Mouse (Mus musculus) layer of hippocampus, postnatal 10 days (tissue): ENCODE data around the gene Tmem132d. TPM values are rescaled to one million over a fixed set of nuclear protein-coding genes. Genes with fewer than 3 reads are reported as not detected.
"Not testable (repeated sequence)": the region's sequence is repeated elsewhere in the genome, so short reads cannot be mapped to it uniquely, and the experiment has no call there.

Experiments used
- DNase-seq, 2 experiments: peaks; one replicate each; pipeline ENCODE4 v3.0.0; 2021; ENCODE audit warnings: low spot score in 2 of 2
- total RNA-seq, 2 experiments: library from RNA; stranded (reverse); gene quantifications; 2 replicates each; pipeline ENCODE4 v1.2.3; 2021

The Tmem132d gene
- total RNA-seq, 2 experiments from 2014 or later, result 14.3 to 16.3 TPM

DNA sequence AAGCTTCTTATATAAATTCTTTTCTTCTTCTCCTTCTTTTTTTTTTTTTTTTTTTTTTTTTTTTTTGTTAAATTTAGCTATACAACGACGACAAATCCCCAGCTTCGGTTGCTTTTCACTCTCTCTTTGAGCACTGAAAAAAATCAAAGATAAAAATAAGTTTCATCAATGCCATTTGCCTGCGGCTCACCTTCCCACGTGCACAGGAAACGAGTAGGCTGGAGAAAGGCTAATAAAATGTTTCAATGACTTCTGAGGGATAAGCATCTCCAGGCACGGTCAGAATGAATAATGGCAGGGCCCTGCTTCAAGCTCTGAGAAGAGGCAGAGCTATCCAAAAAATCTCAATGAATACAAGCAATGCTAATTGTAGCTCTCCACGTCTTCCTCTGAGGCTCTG, 330.3 kb downstream of the Tmem132d start:
- no peak for DNase-seq

DNA sequence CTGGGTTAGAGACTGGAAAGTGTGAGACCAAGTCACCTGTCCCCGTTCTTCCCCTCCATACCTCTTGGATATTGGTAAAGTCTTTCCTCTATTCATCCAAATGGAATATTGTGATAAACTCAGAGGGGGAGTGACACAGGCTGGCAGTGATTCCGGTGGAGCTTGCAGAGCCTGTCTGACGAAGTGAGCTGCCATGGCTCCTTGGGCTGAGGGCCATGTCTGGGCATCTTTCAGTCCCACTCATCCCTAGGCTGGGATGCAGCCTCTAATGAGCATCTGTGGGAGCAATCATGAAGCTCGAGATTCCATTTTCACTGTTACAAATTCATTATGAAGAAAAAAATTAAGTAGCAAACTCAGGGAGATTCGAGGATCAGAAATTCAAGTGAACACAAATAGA, 332.5 kb downstream of the Tmem132d start:
- DNase-seq, result no peak

DNA sequence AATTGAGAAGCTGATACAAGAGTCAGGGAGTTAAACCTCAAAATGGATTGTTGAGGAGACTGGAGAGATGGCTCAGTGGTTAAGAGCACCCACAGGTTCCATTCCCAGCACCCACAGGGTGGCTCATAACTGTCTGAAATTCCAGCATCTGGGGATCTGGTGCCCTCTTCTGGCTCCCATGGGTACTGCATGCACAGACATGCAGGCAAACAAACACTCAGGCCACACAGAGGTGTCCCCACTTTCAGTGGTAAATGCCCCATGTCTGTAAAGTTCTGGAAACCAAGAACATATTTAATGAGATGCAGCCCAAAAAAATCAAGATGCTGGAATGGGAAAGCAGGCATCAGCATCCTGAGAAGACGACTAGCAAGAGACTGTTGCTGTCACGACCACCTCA, 333.4 kb downstream of the Tmem132d start:
- no peak for DNase-seq

- no peak for DNase-seq
Measured at GRCm38 (mm10) chr5:128090578-128090977, 342.3 kb downstream of the Tmem132d start.

DNA sequence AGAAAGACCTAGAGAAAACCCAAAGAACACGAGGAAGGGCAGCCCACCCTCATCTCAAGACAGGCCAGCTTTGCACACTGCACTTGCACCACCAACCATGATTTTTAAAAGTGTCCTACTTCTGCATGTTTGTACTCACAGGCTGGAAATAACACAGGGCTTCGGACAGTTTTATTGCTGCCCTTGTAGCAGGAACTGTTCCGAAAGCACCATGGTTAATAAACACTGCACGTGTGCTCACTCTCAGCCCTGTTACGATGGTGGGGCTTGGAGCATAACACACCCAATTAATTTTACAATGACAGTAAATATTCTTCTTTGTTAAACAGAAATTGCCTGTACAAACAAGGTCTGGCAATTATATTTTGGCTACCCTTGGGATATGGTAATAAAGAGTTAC, 357.4 kb downstream of the Tmem132d start:
- no peak for DNase-seq

- DNase-seq, result no peak
Measured at GRCm38 (mm10) chr5:128072616-128073015, 360.3 kb downstream of the Tmem132d start.

DNA sequence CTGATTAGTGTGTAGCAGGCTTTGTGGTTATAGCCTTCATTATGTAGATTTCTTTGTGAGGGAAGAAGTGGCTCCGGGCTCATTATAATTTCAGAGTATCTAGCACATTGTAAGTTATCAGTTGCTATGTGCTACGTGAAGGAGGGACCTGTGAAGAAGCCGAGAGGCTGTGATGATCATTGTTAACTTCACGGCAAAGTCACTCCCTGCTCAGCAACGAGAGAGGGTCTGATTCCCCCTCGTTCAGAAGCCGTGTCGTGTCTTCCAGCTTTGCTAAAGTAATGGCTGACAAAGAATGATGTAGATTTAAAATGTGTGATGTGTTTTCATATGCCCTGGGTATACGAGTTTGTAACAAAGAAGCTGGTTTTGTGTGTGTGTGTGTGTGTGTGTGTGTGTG, 391.1 kb downstream of the Tmem132d start:
- DNase-seq, result no peak

DNA sequence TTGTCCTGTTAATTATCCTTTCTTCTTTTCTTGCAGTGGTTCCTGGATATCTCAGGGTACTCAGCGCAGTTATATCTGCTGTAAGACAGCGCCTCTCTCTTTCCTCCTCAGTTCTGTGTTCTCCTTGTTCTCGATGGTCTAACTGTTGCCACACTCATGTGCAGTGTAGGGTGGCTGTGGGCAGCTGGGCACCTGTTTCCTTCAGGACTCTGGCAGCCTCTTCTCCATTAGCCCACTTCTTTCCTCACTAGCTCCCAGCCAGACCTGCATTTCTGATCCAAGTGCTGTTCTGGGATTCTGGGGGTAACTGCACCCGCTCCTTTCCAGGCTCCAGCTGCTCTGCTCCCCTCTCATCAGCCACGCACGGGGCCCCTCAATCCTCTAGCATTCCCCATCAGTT, 392.8 kb downstream of the Tmem132d start:
- DNase-seq, result no peak

DNA sequence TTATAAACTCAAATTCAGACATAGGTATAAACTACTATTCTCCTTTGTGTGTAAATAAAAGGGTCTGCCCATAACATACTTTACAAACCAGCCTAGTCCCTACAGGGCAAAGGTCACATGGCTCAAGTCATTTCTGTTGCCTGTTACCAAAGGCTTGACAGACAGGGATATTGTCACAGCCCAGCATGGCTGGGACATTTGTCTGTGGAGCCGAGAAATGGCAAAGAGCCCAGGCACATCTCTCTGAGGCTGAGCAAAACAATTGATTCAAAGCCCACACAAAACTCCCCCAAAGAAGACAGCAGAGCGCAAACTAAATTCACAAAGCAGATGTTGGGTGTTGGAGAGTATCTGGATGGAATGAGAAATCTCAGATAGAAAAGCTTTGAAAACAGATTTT, 405.8 kb downstream of the Tmem132d start:
- DNase-seq, result peak; percentile 27 to 39

- no peak for DNase-seq
Measured at GRCm38 (mm10) chr5:128004666-128005065, 428.2 kb downstream of the Tmem132d start.

- DNase-seq, result no peak
Measured at GRCm38 (mm10) chr5:127996526-127997245, 436.2 kb downstream of the Tmem132d start.

DNA sequence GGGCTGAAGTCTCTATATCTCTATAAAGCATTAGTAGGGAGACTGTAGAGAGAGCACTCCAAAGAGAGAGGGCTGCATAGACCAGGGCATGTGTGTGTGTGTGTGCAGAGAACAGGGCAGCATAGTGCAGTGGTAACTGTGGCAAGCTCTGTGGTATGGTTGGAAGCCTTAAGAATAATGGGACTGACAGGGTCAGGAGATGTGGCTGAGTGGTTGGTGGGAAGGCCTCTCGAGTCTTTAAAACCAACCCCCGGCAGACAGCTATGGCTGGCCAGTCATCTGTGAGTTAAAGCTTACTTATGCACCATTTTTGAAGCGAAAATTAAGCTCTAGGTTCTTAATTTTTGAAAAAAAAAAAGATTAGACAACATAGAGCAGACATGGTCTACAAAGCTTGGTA, 439.4 kb downstream of the Tmem132d start:
- no peak for DNase-seq

DNA sequence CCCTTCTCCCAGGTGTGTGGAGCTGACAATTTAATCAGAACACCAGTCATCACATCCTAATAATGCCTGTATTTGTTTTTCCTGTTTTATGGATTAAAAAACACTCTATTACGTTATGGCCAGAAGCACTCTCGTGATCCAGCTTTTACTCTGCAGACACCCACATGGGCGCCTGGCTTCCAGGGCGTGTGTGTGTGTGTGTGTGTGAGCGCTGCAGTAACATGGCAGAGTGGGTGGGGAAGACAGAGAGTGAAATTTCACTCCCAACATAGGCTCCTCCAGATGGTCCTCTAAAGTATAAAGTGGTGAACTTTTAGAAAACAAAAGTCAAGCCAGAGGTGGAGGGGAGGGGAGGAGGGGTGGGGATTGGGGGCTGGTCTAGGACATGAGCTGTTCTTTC, 442.1 kb downstream of the Tmem132d start:
- DNase-seq, result no peak

- not testable (repeated sequence) for DNase-seq
Measured at GRCm38 (mm10) chr5:127980003-127980358, 452.9 kb downstream of the Tmem132d start.

- no peak for DNase-seq
Measured at GRCm38 (mm10) chr5:127979329-127980002, 453.4 kb downstream of the Tmem132d start.

DNA sequence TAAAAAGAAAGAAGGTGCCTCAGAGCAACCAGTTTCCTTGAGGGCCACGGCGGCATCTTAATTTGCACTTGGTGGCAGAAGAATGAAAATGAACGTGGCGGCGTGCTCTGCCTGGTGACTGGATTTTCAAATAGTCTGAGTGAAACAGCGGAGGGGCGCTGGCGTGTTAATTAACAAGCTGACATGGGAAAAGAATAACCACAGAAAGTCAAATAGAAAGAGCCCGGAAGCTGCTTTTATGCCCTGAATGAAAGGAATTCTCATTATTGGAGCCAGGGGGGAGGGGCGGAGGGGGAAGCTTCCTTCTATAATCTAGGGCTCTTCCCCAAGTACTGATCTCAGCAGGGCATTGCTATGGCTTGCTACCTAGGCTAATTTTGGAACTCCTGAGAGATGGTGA, 456.2 kb downstream of the Tmem132d start:
- DNase-seq, result peak; percentile 17 to 37

DNA sequence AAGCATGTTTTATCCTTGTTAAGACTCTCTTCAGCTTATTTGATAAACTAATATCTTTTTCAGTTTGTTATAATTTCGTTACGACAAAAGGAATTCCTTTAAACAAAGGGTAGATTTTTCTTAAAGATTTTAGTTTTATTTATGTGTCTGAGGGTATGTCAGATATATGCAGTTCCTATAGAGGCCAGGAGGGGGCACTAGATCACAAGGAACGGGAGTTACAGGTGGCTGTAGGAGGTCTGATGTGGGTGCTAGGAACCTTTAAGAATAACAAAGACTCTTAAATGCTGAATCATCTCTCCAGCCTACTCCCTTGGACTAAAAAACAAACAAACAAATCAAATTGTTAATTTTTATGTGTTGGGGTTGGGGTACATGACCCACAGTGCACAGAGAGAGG, 467.2 kb downstream of the Tmem132d start:
- no peak for DNase-seq

DNA sequence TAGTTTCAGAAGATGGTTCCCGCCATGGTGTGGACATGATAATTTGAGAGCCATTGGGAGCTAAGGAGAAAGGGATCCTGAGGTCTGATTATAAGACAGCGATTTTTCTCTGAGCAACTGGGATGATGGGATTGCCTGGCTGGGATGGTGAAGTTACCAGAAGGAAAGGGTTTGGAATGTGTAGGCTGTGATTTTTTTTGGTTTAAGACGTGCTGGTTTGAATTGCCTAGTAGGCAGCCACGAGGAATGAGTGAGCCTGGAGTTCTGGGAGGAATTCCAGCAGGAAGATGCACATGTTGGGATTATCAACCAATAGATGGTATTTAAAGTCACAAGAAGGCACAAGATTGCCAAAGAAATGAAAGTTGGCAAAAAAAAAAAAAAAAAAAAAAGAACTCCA, 470.2 kb downstream of the Tmem132d start:
- no peak for DNase-seq

GRCm38 (mm10) chr5:127956511-127957097, 476.3 kb downstream of the Tmem132d start:
- peak; percentile 19 to 41 for DNase-seq

DNA sequence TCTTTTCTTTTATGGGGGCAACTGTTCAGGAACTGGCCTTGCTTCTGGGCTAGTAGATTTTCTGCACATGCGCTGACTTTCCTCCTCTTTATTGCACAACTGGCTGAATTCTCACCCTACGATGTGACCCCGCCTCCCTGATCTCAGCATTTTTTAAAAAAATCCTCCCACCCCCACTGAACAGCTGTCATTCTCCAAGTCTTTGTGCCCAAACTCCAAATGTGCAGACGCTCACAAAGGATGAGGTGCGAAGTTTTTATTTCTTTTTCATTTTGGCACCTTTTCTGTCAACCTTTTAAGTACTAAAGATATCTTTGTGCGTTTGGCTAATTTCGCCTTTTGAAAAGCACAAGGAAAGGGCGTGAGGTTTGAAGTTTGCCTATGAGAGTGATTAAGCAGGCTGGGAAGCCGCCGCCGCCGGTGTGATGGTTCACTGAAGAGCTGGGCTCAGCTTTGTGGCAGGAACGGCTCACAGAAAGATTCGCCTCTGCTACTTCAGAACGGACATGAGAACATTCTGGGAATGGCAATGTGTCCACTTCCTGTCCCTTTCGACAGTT, 478.6 kb downstream of the Tmem132d start:
- no peak for DNase-seq

GRCm38 (mm10) chr5:127952800-127953199, 480.1 kb downstream of the Tmem132d start:
- no peak for DNase-seq

DNA sequence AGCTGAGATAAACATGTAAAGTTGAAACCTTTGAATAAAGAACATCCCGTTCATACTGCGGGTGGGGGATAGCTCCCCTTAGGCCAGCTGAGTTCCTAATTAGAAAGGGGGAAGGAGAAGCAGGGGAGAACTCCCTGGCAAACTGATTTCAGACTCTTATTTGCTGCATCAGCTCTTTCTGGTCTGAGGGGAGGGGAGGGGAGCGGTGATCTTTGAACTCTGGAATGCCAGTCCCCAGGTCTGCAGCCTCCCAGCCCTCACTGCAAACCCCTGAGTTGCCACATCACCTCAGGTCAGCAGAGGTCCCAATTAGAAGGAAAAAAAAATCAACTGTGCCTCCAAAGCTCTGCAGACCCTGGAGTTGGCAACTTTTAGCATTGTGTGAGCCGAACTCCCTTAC, 482.3 kb downstream of the Tmem132d start:
- no peak for DNase-seq
